Mouse (Mus musculus) left cerebral cortex, postnatal 14 days (tissue): ENCODE measurements around the gene Cuedc2. TPM values are rescaled to one million over a fixed set of nuclear protein-coding genes. Genes with fewer than 3 reads are reported as not detected.

Source experiments
- DNase-seq, 2 experiments: peaks; one replicate each; pipeline ENCODE4 v3.0.0; 2021 to 2022; ENCODE audit warnings: low spot score in 2 of 2, mixed read lengths in 1 of 2
- intact Hi-C: fragments of 180-260 bp; cut with DNase I; formaldehyde crosslinking; loops from one replicate; pipeline ENCODE4 v1.15.1; 2025
- long read RNA-seq, 2 experiments: library from polyadenylated mRNA; stranded (forward); transcript quantifications; one replicate each; pipeline ENCODE4 v2.0.0; 2021
- total RNA-seq, 2 experiments: library from RNA; stranded (reverse); gene quantifications; 2 replicates each; pipeline ENCODE4 v1.2.3; 2021

Cuedc2 gene
- total RNA-seq, result 100 to 1,000 TPM; 186 to 274 TPM
- long read RNA-seq, experiment 1, transcript Cuedc2-211 (9 exons, 999 nt), result minor isoform, 33 of 253 reads
- long read RNA-seq, experiment 1, transcript Cuedc2-203 (9 exons, 1,790 nt), result minor isoform, 40 of 253 reads
- long read RNA-seq, experiment 1, transcript Cuedc2-201 (9 exons, 1,833 nt), result major isoform, 65 of 253 reads
- long read RNA-seq, experiment 1, partial matches to known transcripts, result 15 of 253 reads
- long read RNA-seq, experiment 1, other reads (novel, unspliced or antisense), result 95 of 253 reads
- long read RNA-seq, experiment 2, transcript Cuedc2-211 (9 exons, 999 nt), result minor isoform, 23 of 189 reads
- long read RNA-seq, experiment 2, transcript Cuedc2-201 (9 exons, 1,833 nt), result major isoform, 37 of 189 reads
- long read RNA-seq, experiment 2, transcript Cuedc2-203 (9 exons, 1,790 nt), result minor isoform, 17 of 189 reads
- long read RNA-seq, experiment 2, partial matches to known transcripts, result 21 of 189 reads
- long read RNA-seq, experiment 2, other reads (novel, unspliced or antisense), result 87 of 189 reads

GRCm38 (mm10) chr19:46338331-46338936 is at the start of gene Cuedc2:
TSS of gene Cuedc2 (minus strand) at chr19:46338702.
- intact Hi-C loops, result loop anchor here (5.0 kb wide), 1 partner anchor 109 kb away; no protein-coding TSS in a partner anchor

GRCm38 (mm10) chr19:46382275-46382674 is 43.8 kb upstream of the Cuedc2 start:
- intact Hi-C loops, result no loop called here
- no peak for DNase-seq

More at GRCm38 (mm10) chr19:46338331-46338936, at the start of gene Cuedc2:
- DNase-seq, result peak; percentile 99

GRCm38 (mm10) chr19:46375891-46376290 is 37.4 kb upstream of the Cuedc2 start:
- no peak for DNase-seq
- intact Hi-C loops, result no loop called here

- peak; percentile 31 to 51 for DNase-seq
- intact Hi-C loops, result no loop called here
These were observed 37.0 kb upstream of the Cuedc2 start for GRCm38 (mm10) chr19:46375489-46375888.

- intact Hi-C loops, result no loop called here
- DNase-seq, result no peak
These were observed 36.1 kb upstream of the Cuedc2 start for GRCm38 (mm10) chr19:46374477-46375088.

GRCm38 (mm10) chr19:46369204-46369603 is 30.7 kb upstream of the Cuedc2 start:
- intact Hi-C loops, result no loop called here
- peak; percentile 63 to 72 for DNase-seq

- DNase-seq, result peak; percentile 58
- intact Hi-C loops, result no loop called here
These were observed 29.5 kb upstream of the Cuedc2 start for GRCm38 (mm10) chr19:46367798-46368590.

GRCm38 (mm10) chr19:46363294-46364009 is 24.9 kb upstream of the Cuedc2 start:
- no peak for DNase-seq
- intact Hi-C loops, result no loop called here

- intact Hi-C loops, result no loop called here
These were observed 23.6 kb upstream of the Cuedc2 start for GRCm38 (mm10) chr19:46362104-46362503.

GRCm38 (mm10) chr19:46358381-46358780 is 19.9 kb upstream of the Cuedc2 start:
- DNase-seq, result no peak
- intact Hi-C loops, result no loop called here

More at GRCm38 (mm10) chr19:46362104-46362503, 23.6 kb upstream of the Cuedc2 start:
- no peak for DNase-seq

GRCm38 (mm10) chr19:46357344-46358280 is 19.1 kb upstream of the Cuedc2 start:
- intact Hi-C loops, result no loop called here
- no peak for DNase-seq

- peak; percentile 92 for DNase-seq
- intact Hi-C loops, result no loop called here
These were observed 18.2 kb upstream of the Cuedc2 start for GRCm38 (mm10) chr19:46356701-46357138.

GRCm38 (mm10) chr19:46350168-46350932 is 11.8 kb upstream of the Cuedc2 start, which contains the start of gene 2310034G01Rik:
TSS of gene 2310034G01Rik (minus strand) at chr19:46350302.
- no peak for DNase-seq
- intact Hi-C loops, result no loop called here

- no peak for DNase-seq
- intact Hi-C loops, result no loop called here
These were observed 11.0 kb upstream of the Cuedc2 start for GRCm38 (mm10) chr19:46349550-46349949.

GRCm38 (mm10) chr19:46348761-46349458 is 10.4 kb upstream of the Cuedc2 start:
- peak; percentile 92 to 95 for DNase-seq
- intact Hi-C loops, result no loop called here
